Mouse (Mus musculus): ENCODE results near the gene Aqr. TPM values are rescaled to one million over a fixed set of nuclear protein-coding genes. Genes with fewer than 3 reads are reported as not detected.
A peak's percentile ranks its signal among the peaks of the same experiment; 100 is the strongest.

Aqr gene
- total RNA-seq, 1 experiment from 2014 or later, result 71.0 TPM

- no peak for ATAC-seq (replicated peaks; ENCODE audit: low read depth, poor library complexity, severe bottlenecking)
Measured at GRCm38 (mm10) chr2:114143842-114144241, 43.0 kb downstream of the Aqr start.

DNA sequence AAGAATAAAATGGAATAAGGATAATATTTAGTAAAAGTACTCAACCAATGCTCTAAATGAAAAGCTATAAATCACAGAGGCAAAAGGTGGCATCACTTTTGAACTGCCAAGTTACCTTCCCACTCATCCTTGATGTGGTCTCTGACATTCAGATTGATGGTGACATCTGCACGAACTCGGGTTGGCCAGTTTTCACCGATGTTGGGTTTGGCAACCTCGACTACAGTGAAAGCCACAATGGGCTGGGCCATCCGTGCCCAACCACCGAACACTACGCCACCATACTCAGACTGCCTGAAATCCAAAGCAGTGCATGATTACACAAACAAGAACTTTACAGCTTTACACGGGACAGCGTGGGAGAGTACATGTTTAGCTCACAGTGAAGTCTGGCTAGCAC lies 50.1 kb downstream of the Aqr start:
- ATAC-seq (replicated peaks; ENCODE audit: low read depth, poor library complexity, severe bottlenecking), result no peak

DNA sequence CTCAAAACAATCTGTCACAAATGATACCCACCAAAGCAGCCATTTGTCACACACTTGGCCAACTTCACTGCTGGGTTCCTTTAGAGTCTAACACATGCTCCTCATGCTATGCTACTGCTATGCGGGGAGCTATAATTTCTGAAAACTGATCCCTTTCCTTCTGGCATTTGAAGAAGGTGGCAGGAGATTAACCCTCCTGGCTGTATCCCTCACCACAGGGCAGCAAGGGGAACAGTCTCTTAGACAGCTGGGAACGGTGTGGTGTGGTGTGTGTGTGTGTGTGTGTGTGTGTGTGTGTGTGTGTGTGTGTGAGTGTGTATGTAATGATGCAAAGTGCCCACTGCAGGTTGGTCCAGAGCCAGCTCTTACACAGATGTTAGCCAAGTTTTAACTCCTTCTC lies 51.0 kb downstream of the Aqr start:
- no peak for ATAC-seq (replicated peaks; ENCODE audit: low read depth, poor library complexity, severe bottlenecking)

- no peak for ATAC-seq (replicated peaks; ENCODE audit: low read depth, poor library complexity, severe bottlenecking)
Measured at GRCm38 (mm10) chr2:114133355-114133754, 53.5 kb downstream of the Aqr start.

DNA sequence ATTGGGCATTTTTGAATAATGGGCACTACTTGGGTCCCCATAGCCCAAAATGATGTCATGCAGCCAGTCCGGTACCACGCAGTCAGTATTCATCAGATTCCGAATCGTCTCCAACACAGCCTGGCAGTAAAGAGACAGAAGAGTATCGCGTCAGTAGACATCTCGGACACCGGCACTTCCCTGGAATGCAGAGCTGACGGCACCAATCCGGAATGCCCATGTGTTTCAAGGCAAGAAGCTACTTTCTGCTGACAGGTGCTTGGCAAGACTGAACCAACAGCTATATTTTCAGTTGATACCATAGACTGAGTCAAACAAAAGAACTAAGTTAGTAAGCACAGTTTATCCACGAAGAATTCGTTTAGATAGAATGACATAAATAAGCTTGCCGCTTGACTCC lies 56.2 kb downstream of the Aqr start:
- no peak for ATAC-seq (replicated peaks; ENCODE audit: low read depth, poor library complexity, severe bottlenecking)

GRCm38 (mm10) chr2:114123304-114123703 lies 63.5 kb downstream of the Aqr start:
- ATAC-seq (replicated peaks; ENCODE audit: low read depth, poor library complexity, severe bottlenecking), result no peak

DNA sequence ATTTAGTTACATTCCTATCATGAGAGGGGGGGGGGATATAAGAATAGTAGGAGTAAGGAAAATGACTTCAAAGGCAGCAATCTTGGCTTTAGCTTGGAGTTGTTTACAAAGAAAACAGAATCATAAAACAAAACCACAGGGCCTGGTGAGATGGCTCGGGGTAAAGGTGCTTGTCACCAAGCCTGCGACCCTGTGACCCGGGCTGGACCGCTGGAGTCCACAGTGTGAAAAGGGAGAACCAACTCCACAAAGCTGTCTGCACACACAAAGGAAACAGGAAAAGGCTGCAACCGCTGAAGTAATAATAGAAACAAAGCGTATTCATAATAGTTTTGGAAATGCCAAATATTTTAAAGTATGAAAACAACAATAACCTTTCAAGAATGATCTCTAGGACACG lies 67.4 kb downstream of the Aqr start:
- ATAC-seq (replicated peaks; ENCODE audit: low read depth, poor library complexity, severe bottlenecking), result no peak

GRCm38 (mm10) chr2:114117665-114118064 lies 69.2 kb downstream of the Aqr start:
- ATAC-seq (replicated peaks; ENCODE audit: low read depth, poor library complexity, severe bottlenecking), result no peak

- ATAC-seq (replicated peaks; ENCODE audit: low read depth, poor library complexity, severe bottlenecking), result no peak
Measured at GRCm38 (mm10) chr2:114117235-114117634, 69.6 kb downstream of the Aqr start.

GRCm38 (mm10) chr2:114115563-114115962 lies 71.3 kb downstream of the Aqr start:
- ATAC-seq (replicated peaks; ENCODE audit: low read depth, poor library complexity, severe bottlenecking), result no peak

- no peak for ATAC-seq (replicated peaks; ENCODE audit: low read depth, poor library complexity, severe bottlenecking)
Measured at GRCm38 (mm10) chr2:114107288-114108278, 79.2 kb downstream of the Aqr start.

GRCm38 (mm10) chr2:114106383-114106782 lies 80.4 kb downstream of the Aqr start:
- ATAC-seq (replicated peaks; ENCODE audit: low read depth, poor library complexity, severe bottlenecking), result no peak

GRCm38 (mm10) chr2:114102471-114102870 lies 84.4 kb downstream of the Aqr start:
- no peak for ATAC-seq (replicated peaks; ENCODE audit: low read depth, poor library complexity, severe bottlenecking)

DNA sequence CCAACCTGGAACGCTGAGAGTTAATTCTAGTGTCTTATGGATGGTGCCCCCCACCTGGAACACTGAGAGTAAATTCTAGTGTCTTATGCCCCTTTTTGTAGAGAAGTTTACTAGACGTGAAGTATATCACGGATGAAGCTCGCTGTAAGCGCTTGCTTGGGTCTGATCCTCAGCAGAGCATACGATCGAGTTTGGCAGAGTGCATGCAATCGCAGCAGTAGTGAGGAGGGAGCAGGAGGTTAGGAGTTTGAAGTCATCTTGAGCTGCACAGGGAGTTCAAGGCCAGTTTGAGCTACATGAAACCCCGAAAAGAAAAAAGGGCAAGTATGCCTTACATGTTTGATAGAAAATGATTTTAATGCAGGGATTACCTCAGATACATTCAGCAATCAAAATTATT lies 86.0 kb downstream of the Aqr start:
- no peak for ATAC-seq (replicated peaks; ENCODE audit: low read depth, poor library complexity, severe bottlenecking)

DNA sequence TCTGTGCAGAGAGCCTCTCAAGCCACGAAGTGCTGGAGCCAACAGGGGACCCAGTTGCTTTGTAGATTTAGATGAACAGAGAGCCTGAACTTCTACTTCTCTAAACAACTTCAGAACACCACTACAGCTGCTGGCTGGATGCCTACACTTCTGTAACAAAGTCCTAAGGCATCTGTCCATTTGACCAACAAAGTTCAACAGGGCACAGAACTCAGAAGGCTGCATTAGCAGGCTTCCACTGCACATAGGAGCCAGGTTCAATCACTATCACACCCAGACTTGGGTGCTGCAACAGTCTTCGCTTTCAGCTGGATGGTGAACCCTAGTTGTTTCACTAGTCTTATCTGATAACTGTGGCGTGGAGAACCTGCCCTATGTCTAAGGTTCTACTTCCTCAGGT lies 87.0 kb downstream of the Aqr start:
- ATAC-seq (replicated peaks; ENCODE audit: low read depth, poor library complexity, severe bottlenecking), result no peak

GRCm38 (mm10) chr2:114099109-114099508 lies 87.7 kb downstream of the Aqr start:
- no peak for ATAC-seq (replicated peaks; ENCODE audit: low read depth, poor library complexity, severe bottlenecking)

DNA sequence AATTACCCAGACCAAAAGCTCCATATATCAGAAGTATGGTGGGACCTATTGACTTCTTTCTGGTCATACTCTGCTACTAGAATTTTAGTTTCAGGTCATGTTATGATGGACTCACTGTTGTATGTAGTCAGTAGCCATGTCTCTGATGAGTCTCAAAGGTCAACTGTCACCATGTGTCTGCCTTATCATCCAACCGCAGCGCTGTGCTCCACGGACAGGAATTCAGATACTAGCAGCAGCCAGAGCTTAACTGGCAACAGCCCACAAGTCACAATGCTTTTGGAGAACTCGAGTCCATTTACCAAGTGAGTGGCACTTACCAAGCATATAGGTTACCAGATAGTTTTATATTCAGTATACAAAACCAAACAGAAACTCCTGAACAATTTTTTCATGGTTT lies 89.2 kb downstream of the Aqr start:
- 0 out of 2 replicates have a peak, but pooled peaks have one; percentile 22 for ATAC-seq (replicated peaks; ENCODE audit: low read depth, poor library complexity, severe bottlenecking)

DNA sequence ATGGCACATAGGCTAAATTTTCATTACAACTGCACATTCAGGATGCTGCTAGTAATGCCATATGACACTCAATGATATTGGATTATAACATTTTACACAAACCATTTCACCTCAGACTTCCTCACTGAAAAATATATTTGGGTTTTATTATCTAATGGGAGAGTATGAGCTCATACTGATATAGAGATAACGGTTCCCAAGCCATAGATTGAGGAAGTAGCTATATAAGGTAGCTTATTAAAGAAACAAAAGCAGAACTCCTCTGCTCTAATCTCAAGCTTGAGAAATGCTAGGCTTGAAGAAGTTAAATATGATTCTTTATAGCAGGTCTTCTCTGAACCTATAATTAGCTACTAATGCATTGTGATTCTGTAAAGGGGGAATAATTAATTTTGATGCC lies 90.3 kb downstream of the Aqr start:
- peak; percentile 63 for ATAC-seq (replicated peaks; ENCODE audit: low read depth, poor library complexity, severe bottlenecking)

GRCm38 (mm10) chr2:114095348-114095747 lies 91.5 kb downstream of the Aqr start:
- no peak for ATAC-seq (replicated peaks; ENCODE audit: low read depth, poor library complexity, severe bottlenecking)

- no peak for ATAC-seq (replicated peaks; ENCODE audit: low read depth, poor library complexity, severe bottlenecking)
Measured at GRCm38 (mm10) chr2:114094696-114095095, 92.1 kb downstream of the Aqr start.

DNA sequence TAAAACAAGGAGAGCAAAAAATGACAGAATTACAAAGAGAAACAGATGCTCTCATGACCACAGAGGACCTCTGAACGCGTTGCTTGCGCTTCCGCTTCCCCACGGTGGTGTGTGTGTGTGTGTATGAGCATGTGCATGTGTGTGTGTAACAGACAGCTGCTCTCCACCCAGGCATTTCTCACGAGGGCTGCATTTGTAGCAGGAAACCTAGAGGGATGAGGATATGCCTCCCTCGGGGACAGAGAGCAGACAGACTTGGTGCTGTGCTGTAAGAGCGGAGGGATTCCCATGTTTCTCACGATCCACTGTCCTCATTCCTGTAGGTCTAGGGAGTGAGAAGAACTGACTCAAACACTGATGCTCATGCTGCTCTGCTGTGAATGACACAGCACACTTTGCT lies 93.2 kb downstream of the Aqr start:
- no peak for ATAC-seq (replicated peaks; ENCODE audit: low read depth, poor library complexity, severe bottlenecking)

GRCm38 (mm10) chr2:114089862-114090261 lies 97.0 kb downstream of the Aqr start:
- ATAC-seq (replicated peaks; ENCODE audit: low read depth, poor library complexity, severe bottlenecking), result no peak
